Mouse (Mus musculus) erythroblast, embryonic 14.5 days (primary cell): ENCODE data around the gene Spred1.

Experiments
- GATA1 ChIP-seq: IDR thresholded peaks from 2 replicates; pipeline ENCODE4 v1.6.1; 2012; ENCODE audit warnings: low read length, inconsistent platforms, mixed read lengths
- TAL1 ChIP-seq: IDR thresholded peaks from 3 replicates; pipeline ENCODE4 v1.6.1; 2012; ENCODE audit warnings: low read length, inconsistent platforms, mixed read lengths

- TF ChIP-seq GATA1 (no peak), TAL1 (no peak)
Observed at GRCm38 (mm10) chr2:117210416-117211085, 89.4 kb downstream of the Spred1 start.
